Mouse (Mus musculus) forebrain, embryonic 13.5 days (tissue): ENCODE measurements around the gene Htr2b. TPM values are rescaled to one million over a fixed set of nuclear protein-coding genes. Genes with fewer than 3 reads are reported as not detected.

Experiments used
- ATAC-seq: fragments of 200-750 bp; cut with Nextera tagmentation; 2 replicates; pipeline ENCODE4 v1.8.0; 2017
- H3K27ac ChIP-seq: fragments of 300-500 bp; sonication (generic); 2 replicates; pipeline ENCODE4 v1.5.1; 2015; ENCODE audit warnings: inconsistent platforms, mild to moderate bottlenecking, moderate library complexity
- H3K27me3 ChIP-seq: fragments of 300-500 bp; sonication (generic); 2 replicates; pipeline ENCODE4 v1.6.1; 2015; ENCODE audit warnings: mild to moderate bottlenecking, inconsistent platforms
- H3K36me3 ChIP-seq: fragments of 300-500 bp; sonication (generic); 2 replicates; pipeline ENCODE4 v1.6.1; 2015; ENCODE audit warnings: mild to moderate bottlenecking, inconsistent platforms; ENCODE audit not compliant: poor library complexity, severe bottlenecking
- H3K4me1 ChIP-seq: fragments of 300-500 bp; sonication (generic); 2 replicates; pipeline ENCODE4 v1.6.1; 2015; ENCODE audit warnings: inconsistent platforms
- H3K4me2 ChIP-seq: fragments of 300-500 bp; sonication (generic); 2 replicates; pipeline ENCODE4 v1.6.1; 2015; ENCODE audit warnings: inconsistent platforms, mild to moderate bottlenecking, moderate library complexity
- H3K4me3 ChIP-seq: fragments of 300-500 bp; sonication (generic); 2 replicates; pipeline ENCODE4 v1.5.1; 2015; ENCODE audit warnings: mild to moderate bottlenecking, inconsistent platforms
- H3K9ac ChIP-seq: fragments of 300-500 bp; sonication (generic); 2 replicates; pipeline ENCODE4 v1.6.1; 2015; ENCODE audit warnings: mild to moderate bottlenecking, inconsistent platforms
- H3K9me3 ChIP-seq: fragments of 300-500 bp; sonication (generic); replicated peaks from 2 replicates; pipeline ENCODE4 v1.6.1; 2016; ENCODE audit warnings: inconsistent platforms
- WGBS: fragments of 180-500 bp; shearing (Covaris S2); methylation state at CpG from one replicate; pipeline ENCODE4 v1.1.7; 2015; 5-methylcytosine and 5-hydroxymethylcytosine counted together
- polyA plus RNA-seq: library from polyadenylated mRNA; unstranded; fragments of >200 nt; fragmentation: Nextera tagmentation; extraction: Ambion mirVana; gene quantifications from 2 replicates; pipeline ENCODE4 v1.2.1, GENCODE M21; 2015

Htr2b gene
- polyA plus RNA-seq, 1 experiment from 2014 or later = 0.09 TPM

DNA sequence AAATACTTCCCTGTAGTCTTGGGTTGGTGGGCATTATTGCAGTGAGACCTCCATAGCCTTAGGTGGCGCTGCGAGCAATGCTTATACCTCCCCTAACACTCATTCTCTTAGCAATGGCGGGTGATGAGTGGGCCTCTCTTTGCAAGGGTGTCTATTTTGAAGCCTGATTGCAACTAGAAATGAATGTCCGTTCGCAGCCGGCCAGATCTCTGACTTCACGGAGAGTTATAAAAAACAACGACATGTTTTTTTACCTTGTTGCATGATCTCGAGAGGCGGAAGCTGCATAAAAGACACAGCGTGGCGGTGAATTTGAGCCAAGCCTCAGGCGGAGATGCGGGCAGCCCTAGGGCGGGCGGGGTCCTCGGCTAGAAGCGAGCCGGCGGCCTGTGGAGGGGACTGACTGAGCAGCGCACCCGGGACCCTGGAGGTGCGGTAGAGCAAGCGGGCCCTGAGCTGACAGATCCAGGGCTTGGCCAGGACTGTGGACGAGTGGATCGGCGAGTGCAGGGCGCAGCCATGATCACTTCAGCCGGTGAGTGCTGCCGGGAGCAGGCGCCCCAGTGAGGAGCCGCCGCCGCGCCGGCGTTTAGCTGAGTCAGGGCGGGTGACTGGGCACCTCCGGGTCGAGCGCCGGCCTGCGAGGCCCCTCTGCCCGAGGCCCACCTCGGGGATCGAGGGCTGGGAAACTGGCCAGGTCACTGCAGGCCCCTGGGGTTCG lies 47.3 kb downstream of the Htr2b start, which contains the start of gene Psmd1:
TSS of gene Psmd1 (plus strand) at position 117 of the 721 bp plus-strand sequence.
- WGBS = under 1% methylated on average over 47 of the region's 47 CpGs

DNA sequence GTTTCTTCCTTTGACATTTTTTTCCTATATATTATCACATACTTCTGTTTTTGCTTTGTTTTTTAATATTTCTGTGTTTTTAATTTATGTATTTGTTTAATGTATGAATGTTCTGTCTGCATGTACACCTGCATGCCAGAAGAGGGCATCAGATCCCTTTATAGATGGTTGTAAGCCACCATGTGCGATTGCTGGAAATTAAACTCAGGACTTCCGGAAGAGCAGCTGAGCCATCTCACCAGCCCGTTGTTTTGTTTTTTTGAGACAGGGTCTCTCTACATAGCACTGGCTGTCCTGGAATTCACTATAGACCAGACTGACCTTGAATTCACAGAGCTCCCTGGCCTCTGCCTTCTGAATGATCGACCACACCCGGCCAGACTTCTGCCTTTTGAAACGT lies 49.2 kb downstream of the Htr2b start:
- H3K4me1 ChIP-seq = peaks cover 21% of the 10 kb centered on the region
- no peaks in the 10 kb centered on the region for H3K9me3 ChIP-seq
- H3K4me3 ChIP-seq = no peak overlapping the region
- no peaks in the 10 kb centered on the region for H3K27me3 ChIP-seq
- H3K27ac ChIP-seq = no peak overlapping the region
- H3K9ac ChIP-seq = no peak overlapping the region
- H3K4me2 ChIP-seq = no peak overlapping the region
- 82% methylated on average over 6 of the region's 6 CpGs for WGBS
- no peaks in the 10 kb centered on the region for H3K36me3 ChIP-seq
- no peak for ATAC-seq

More for the DNA sequence above, 47.3 kb downstream of the Htr2b start, which contains the start of gene Psmd1:
- Histone ChIP-seq H3K9ac (peak within 1 kb of the TSS; percentile 98), H3K27me3 (no peaks in the 10 kb centered on the region), H3K4me2 (peak within 1 kb of the TSS; percentile 96), H3K9me3 (no peaks in the 10 kb centered on the region), H3K4me3 (peak within 1 kb of the TSS; percentile 99), H3K4me1 (peaks cover 16% of the 10 kb centered on the region), H3K36me3 (no peaks in the 10 kb centered on the region), H3K27ac (peak within 1 kb of the TSS; percentile 62)
- peak; percentile 96 for ATAC-seq

DNA sequence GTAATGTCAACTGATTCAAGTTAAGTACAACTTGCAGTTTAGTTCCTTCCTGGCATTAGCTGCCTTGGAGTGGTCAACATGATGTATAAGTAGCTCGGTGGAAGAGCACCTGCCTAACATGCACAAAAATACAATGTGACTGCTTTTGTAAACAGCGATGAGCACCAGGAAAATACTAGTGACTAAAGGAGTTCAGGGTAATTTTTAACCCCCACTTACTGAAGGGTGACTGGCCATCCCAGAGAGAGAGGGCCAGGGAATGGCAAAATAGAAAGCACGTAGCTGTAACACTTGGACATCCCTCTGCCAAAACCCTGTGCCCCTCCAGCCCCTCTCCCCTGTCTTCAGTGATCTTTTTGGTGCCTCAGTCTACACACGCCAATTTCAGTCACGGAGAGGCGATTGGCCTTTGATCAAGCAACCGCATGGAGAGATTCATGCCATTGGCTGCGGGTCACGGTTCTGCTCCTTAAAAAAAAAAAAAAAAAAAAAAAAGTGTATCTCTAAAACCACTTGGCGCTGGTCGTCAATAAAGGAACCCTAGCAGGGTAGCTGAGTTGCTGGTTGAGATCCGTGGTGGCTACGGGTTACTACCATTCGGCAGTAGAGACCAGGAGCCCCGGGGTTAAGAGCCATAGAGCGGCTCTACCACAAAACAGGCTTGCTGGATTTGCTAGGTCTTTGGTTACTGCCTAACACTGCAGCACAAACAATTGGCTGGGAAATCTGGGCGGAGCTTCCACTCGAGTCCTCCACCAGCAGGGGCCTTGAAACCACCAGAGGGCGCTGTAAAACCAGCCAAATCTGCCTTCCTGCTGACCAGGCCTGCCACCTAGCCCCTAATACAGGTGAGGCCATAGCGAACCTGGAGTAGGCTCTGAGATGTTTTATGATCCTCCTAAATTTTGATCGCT lies 52.7 kb downstream of the Htr2b start:
- Histone ChIP-seq H3K36me3 (no peaks in the 10 kb centered on the region), H3K9me3 (no peaks in the 10 kb centered on the region), H3K27ac (no peak overlapping the region), H3K4me2 (peak overlapping the region; percentile 59), H3K4me1 (peaks cover 13% of the 10 kb centered on the region), H3K4me3 (peak overlapping the region; percentile 34), H3K9ac (peak overlapping the region; percentile 56), H3K27me3 (no peaks in the 10 kb centered on the region)
- ATAC-seq = peak; percentile 68
- 10% methylated on average over 21 of the region's 21 CpGs for WGBS

- Histone ChIP-seq H3K9ac (no peak overlapping the region), H3K27ac (no peak overlapping the region), H3K4me3 (no peak overlapping the region), H3K4me1 (peaks cover 19% of the 10 kb centered on the region), H3K36me3 (no peaks in the 10 kb centered on the region), H3K4me2 (no peak overlapping the region), H3K27me3 (no peaks in the 10 kb centered on the region), H3K9me3 (no peaks in the 10 kb centered on the region)
- 91% methylated on average over 4 of the region's 4 CpGs for whole genome bisulfite sequencing
- ATAC-seq = no peak
These were observed 55.5 kb downstream of the Htr2b start for GRCm38 (mm10) chr1:86056284-86056683.

DNA sequence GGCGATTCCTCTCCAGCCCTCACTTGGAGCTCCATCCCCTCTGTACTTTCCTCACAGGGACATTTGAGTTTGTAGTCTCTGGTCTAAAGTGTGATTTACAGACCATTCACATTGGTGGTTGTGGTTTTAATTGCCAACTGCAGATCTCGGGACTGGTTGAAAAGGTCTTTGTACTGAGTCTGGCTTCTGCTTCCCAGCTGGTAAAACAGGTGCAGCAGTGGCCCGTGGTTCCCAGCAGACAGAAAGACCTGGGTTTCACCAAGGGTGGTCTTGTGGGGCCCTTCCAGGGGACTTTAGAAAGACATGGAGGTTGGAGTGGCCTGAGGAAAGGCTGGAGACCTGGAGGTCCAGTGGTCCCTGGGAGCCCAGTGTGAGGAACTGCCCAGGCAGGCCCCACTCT lies 56.8 kb downstream of the Htr2b start:
- no peak for ATAC-seq
- no peaks in the 10 kb centered on the region for H3K9me3 ChIP-seq
- no peak overlapping the region for H3K9ac ChIP-seq
- H3K4me2 ChIP-seq = no peak overlapping the region
- H3K36me3 ChIP-seq = no peaks in the 10 kb centered on the region
- H3K4me1 ChIP-seq = peaks cover 19% of the 10 kb centered on the region
- H3K27me3 ChIP-seq = no peaks in the 10 kb centered on the region
- H3K4me3 ChIP-seq = no peak overlapping the region
- no peak overlapping the region for H3K27ac ChIP-seq
- 51% methylated on average over 3 of the region's 3 CpGs for WGBS

- no peak overlapping the region for H3K4me3 ChIP-seq
- no peak overlapping the region for H3K9ac ChIP-seq
- H3K27me3 ChIP-seq = peaks cover 9% of the 10 kb centered on the region
- peaks cover 15% of the 10 kb centered on the region for H3K4me1 ChIP-seq
- H3K36me3 ChIP-seq = no peaks in the 10 kb centered on the region
- H3K27ac ChIP-seq = peak overlapping the region; percentile 62
- no peak overlapping the region for H3K4me2 ChIP-seq
- no peaks in the 10 kb centered on the region for H3K9me3 ChIP-seq
- peak; percentile 85 for ATAC-seq
- 59% methylated on average over 12 of the region's 12 CpGs for WGBS
These were observed 58.4 kb downstream of the Htr2b start for GRCm38 (mm10) chr1:86053198-86053921.

Other genes with a start within 250 kb of the Htr2b start
- 124 and 129 TPM in 2 replicates for gene Itm2c, start 217.7 kb downstream of the Htr2b start, polyA plus RNA-seq
- gene 4933407L21Rik, start 183.5 kb downstream of the Htr2b start, polyA plus RNA-seq = 3.7 and 5.2 TPM in 2 replicates
- gene Gpr55, start 151.0 kb downstream of the Htr2b start, polyA plus RNA-seq = 0.08 TPM in 1 of 2 replicates, not detected in the other
- gene Spata3, start 95.2 kb downstream of the Htr2b start, polyA plus RNA-seq = 0.19 TPM in 1 of 2 replicates, not detected in the other
- gene 2810459M11Rik, start 66.1 kb downstream of the Htr2b start, polyA plus RNA-seq = 4.1 and 4.8 TPM in 2 replicates
- gene Psmd1, start 47.6 kb downstream of the Htr2b start, polyA plus RNA-seq = 182 and 199 TPM in 2 replicates
- 0.79 TPM in 1 of 2 replicates, not detected in the other for gene Gm21972, start 21.7 kb upstream of the Htr2b start, polyA plus RNA-seq
- gene Armc9, start 42.8 kb upstream of the Htr2b start, polyA plus RNA-seq = 30.2 and 33.6 TPM in 2 replicates
- gene B3gnt7, start 190.9 kb upstream of the Htr2b start, polyA plus RNA-seq = 1.5 and 2.1 TPM in 2 replicates
- 285 and 294 TPM in 2 replicates for gene Ncl, start 247.4 kb upstream of the Htr2b start, polyA plus RNA-seq